ENCODE assay signal across 13 mouse cellular contexts in the genomic region with DNA sequence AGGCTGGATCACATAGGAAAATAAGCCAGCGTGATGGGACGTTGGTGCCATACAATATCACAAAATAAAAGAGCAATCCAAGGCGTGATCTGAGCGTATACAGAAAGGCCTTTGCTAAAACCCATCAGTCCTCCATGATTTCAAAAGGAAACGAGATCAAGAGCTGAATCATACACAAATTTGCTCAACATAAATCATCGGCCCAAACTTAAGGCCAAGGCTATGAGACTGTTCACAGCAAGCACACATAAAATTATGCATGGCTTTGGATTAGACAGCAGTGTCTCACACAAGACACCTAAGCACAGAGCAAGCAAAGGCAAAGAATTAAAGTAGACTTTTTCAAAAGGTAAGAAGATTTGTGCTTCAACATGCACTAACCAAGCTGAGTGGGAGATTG.
DNase-seq lines count a peak whose midpoint lies in the region.
"Had no signal": no experiment of that assay in that cellular context is flagged by ENCODE, and none has a peak within 500 bp of the region (broad histone marks: within the 10 kb centered on the region; RNA-seq: fewer than 3 reads in every experiment).

No protein-coding gene starts in this region.

- DNase-seq in adrenal gland, adult 2 months, result peak; percentile 65
- no peak for DNase-seq in adrenal gland, postnatal 25 days
- DNase-seq in adrenal gland, postnatal 10 days, result peak; percentile 18
- DNase-seq in adrenal gland, postnatal 36 days, result peak; percentile 15 to 29
- no peak for DNase-seq in left cerebral cortex, postnatal 10 days (ENCODE audit: extremely low spot score in 1 of 2, low spot score in 2 of 2)
- DNase-seq in adipocyte (ENCODE audit: low spot score), result no peak
- DNase-seq: cerebellum, adult 11 months; cerebellum, adult 18-20 months; cerebellum, adult 8-10 months; cerebellum, adult 9-11 months; cerebellum, postnatal 14 days; cerebellum, postnatal 36 days; embryo, embryonic 11 days had no signal

- intact Hi-C loops in left cerebral cortex, postnatal 10 days (cut with DNase I), result no loop called here

Comparison
In these comparisons a context has a peak if more than half of its experiments do, and no peak if none do; other contexts are left out.
1. DNase-seq: peak in adrenal gland, adult 2 months (single experiment), adrenal gland, postnatal 10 days (single experiment) and adrenal gland, postnatal 36 days (2 of 2); none in adrenal gland, postnatal 25 days (single experiment), left cerebral cortex, postnatal 10 days (0 of 2) and adipocyte (single experiment).